Mouse (Mus musculus): Measurements from ENCODE around the gene Hhat.

DNA sequence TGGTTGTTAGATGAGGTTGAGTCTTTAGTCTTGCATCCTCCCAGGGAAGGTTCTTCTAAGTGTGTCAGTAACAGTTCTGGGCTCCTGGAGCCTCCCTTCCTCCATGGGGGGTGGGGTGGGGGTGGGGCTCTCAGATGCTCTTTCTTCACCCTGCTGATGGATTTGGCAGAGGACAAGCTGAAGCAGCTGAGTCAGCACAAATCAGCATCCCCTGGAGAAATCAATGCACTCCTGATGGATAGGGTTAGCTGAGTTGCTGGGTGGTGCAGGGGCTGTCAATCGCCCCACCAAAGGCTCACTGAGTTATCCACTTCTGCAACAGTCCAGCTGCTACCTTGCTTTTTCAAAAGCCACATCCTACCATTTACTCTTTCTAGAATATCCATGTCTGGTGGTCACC lies 251.3 kb downstream of the Hhat start:
- TF ChIP-seq GATA1 (IDR thresholded peaks at IDR 0.05; ENCODE audit: low read length) (no peak), TAL1 (IDR thresholded peaks at IDR 0.05; ENCODE audit: low read length) (no peak)

Measured in erythroblast, embryonic 14.5 days (primary cell).